Mouse (Mus musculus): ENCODE results near the gene Fermt1.

GRCm38 (mm10) chr2:132922076-132922873 is 23.4 kb downstream of the Fermt1 start:
- no peak for TF ChIP-seq POLR2A (IDR thresholded peaks at IDR 0.05; ENCODE audit: borderline replicate concordance, extremely low read depth, low read depth, low read length)
- no peak for TF ChIP-seq CTCF (IDR thresholded peaks at IDR 0.05; ENCODE audit: insufficient read depth, low read length)

All from lung, adult 2 months (tissue).